Mouse (Mus musculus) heart, embryonic 13.5 days (tissue): ENCODE results near the gene Dmap1. TPM values are rescaled to one million over a fixed set of nuclear protein-coding genes. Genes with fewer than 3 reads are reported as not detected.

ENCODE experiments used
- ATAC-seq: fragments of 200-750 bp; cut with Nextera tagmentation; 2 replicates; pipeline ENCODE4 v1.8.0; 2017; ENCODE audit warnings: moderate TSS enrichment; ENCODE audit not compliant: insufficient number of reproducible peaks, low FRiP score, low TSS enrichment; ENCODE audit errors: extremely low read depth
- H3K27ac ChIP-seq: fragments of 300-500 bp; sonication (generic); replicated peaks from 2 replicates; pipeline ENCODE4 v1.5.1; 2015; ENCODE audit warnings: moderate library complexity, mild to moderate bottlenecking, inconsistent platforms
- H3K27me3 ChIP-seq: fragments of 300-500 bp; sonication (generic); replicated peaks from 2 replicates; pipeline ENCODE4 v1.6.1; 2015; ENCODE audit warnings: mild to moderate bottlenecking, inconsistent platforms
- H3K36me3 ChIP-seq: fragments of 300-500 bp; sonication (generic); 2 replicates; pipeline ENCODE4 v1.6.1; 2015; ENCODE audit warnings: mild to moderate bottlenecking, inconsistent platforms
- H3K4me1 ChIP-seq: fragments of 300-500 bp; sonication (generic); 2 replicates; pipeline ENCODE4 v1.6.1; 2015; ENCODE audit warnings: inconsistent platforms
- H3K4me2 ChIP-seq: fragments of 300-500 bp; sonication (generic); 2 replicates; pipeline ENCODE4 v1.6.1; 2015; ENCODE audit warnings: inconsistent platforms, mild to moderate bottlenecking, moderate library complexity
- H3K4me3 ChIP-seq: fragments of 300-500 bp; sonication (generic); 2 replicates; pipeline ENCODE4 v1.5.1; 2015; ENCODE audit warnings: moderate library complexity, mild to moderate bottlenecking, inconsistent platforms
- H3K9ac ChIP-seq: fragments of 300-500 bp; sonication (generic); 2 replicates; pipeline ENCODE4 v1.6.1; 2015; ENCODE audit warnings: inconsistent platforms, mild to moderate bottlenecking, moderate library complexity
- H3K9me3 ChIP-seq: fragments of 300-500 bp; sonication (generic); 2 replicates; pipeline ENCODE4 v1.6.1; 2016; ENCODE audit warnings: inconsistent platforms
- WGBS: fragments of 180-500 bp; shearing (Covaris S2); methylation state at CpG from one replicate; pipeline ENCODE4 v1.1.7; 2015; ENCODE audit warnings: mixed read lengths; 5-methylcytosine and 5-hydroxymethylcytosine counted together
- polyA plus RNA-seq: library from polyadenylated mRNA; unstranded; fragments of >200 nt; fragmentation: Nextera tagmentation; extraction: Ambion mirVana; gene quantifications from 2 replicates; pipeline ENCODE4 v1.2.1, GENCODE M21; 2015

Dmap1 gene
- polyA plus RNA-seq, 1 experiment from 2014 or later, result 42.3 TPM

DNA sequence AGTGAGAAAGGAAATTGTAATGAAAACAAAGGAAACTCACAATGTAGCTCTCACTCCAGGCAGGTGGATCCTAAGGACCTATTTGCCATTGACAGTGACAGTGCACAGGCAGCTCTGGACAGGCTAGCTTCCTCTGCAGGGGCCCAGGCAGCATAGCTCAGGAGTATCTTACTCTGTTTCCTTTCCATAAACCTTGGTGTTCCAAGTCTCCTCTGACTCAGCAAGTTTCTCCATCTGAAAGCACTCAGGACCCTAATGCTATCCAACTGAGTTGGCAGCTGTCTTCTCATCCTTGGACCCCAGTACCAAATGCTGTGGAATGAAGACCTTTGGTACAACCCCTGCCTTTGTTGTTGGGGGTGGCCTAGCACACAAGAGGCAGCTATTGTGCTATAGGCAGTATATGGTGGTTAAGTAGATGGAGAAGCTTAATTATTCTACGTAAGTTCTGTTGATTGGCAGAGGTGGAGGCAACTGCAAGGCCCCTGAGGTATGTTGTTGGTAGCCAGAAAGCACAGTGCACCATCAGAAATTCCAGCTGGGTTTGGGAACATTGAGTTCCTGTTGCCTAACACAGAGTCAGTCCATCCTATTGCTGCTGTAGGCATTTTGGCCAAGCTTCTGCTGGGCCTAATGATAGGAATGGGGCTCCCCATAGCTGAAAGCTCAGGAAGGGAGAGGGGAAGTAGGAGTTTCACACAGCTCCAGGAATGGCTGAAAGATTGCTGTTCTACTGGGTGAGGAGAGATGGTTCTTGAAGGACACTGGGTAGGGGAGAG lies 41.0 kb downstream of the Dmap1 start:
- H3K4me3 ChIP-seq, result no peak overlapping the region

GRCm38 (mm10) chr4:117636891-117637613 lies 45.0 kb downstream of the Dmap1 start:
- Histone ChIP-seq H3K4me1 (peaks cover 23% of the 10 kb centered on the region), H3K27me3 (no peaks in the 10 kb centered on the region), H3K36me3 (peaks cover 12% of the 10 kb centered on the region), H3K27ac (no peak overlapping the region), H3K4me3 (no peak overlapping the region), H3K9ac (no peak overlapping the region), H3K9me3 (no peaks in the 10 kb centered on the region), H3K4me2 (peak overlapping the region; percentile 28)
- no peak for ATAC-seq
- 65% methylated on average over 22 of the region's 22 CpGs for WGBS

More for the DNA sequence above, 41.0 kb downstream of the Dmap1 start:
- 0 out of 2 replicates have a peak overlapping the region, but pooled peaks have one; percentile 4 for H3K27ac ChIP-seq
- peaks cover 32% of the 10 kb centered on the region for H3K4me1 ChIP-seq
- H3K9ac ChIP-seq, result no peak overlapping the region
- WGBS, result 89% methylated on average over 1 of the region's 1 CpGs
- no peak overlapping the region for H3K4me2 ChIP-seq
- ATAC-seq, result no peak
- H3K36me3 ChIP-seq, result peaks cover 22% of the 10 kb centered on the region
- no peaks in the 10 kb centered on the region for H3K27me3 ChIP-seq
- H3K9me3 ChIP-seq, result no peaks in the 10 kb centered on the region

DNA sequence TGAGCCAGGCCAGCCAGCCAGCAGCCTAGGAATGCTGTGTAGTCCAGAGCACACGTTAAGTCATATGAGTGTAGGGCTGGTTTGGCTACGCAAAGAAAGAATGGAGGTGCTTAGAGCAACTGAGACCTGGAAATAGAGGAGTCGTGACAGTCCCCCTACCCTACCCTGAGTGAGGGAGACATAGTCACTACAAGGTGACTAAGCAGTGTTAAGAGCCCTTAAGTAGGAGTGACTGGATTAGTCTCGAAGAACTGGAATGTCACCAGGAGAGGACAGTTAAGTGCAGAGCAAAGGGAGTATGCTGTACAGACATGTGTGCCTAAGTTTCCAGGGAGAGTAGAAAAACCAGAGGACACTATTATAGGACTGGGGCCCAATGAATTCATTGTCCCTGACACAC lies 45.9 kb downstream of the Dmap1 start:
- no peaks in the 10 kb centered on the region for H3K9me3 ChIP-seq
- no peak overlapping the region for H3K9ac ChIP-seq
- ATAC-seq, result no peak
- H3K36me3 ChIP-seq, result peaks cover 16% of the 10 kb centered on the region
- no peak overlapping the region for H3K4me2 ChIP-seq
- H3K4me1 ChIP-seq, result peaks cover 21% of the 10 kb centered on the region
- H3K27me3 ChIP-seq, result no peaks in the 10 kb centered on the region
- H3K4me3 ChIP-seq, result no peak overlapping the region
- 41% methylated on average over 4 of the region's 4 CpGs for WGBS
- H3K27ac ChIP-seq, result no peak overlapping the region

DNA sequence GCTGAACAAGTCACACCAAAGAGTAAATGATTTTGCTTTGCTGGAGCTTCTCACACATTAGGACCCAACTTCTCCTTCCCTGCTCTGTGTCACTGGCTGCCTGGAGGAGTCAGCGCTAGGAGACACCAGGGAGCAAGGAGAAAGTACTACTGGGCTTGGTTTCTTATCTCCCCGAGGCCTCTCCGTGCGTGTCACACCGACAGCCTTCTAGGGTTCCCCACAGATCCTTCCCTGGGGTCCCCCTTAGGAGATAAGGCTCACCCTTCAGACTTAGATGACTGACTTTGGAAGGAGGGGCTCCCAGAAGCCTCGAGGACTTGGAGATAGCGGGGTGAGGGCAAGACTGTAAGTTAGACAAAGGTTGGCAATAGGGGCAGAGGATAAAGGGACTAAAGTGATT lies 47.4 kb downstream of the Dmap1 start:
- 47% methylated on average over 7 of the region's 7 CpGs for WGBS
- Histone ChIP-seq H3K4me2 (no peak overlapping the region), H3K9ac (no peak overlapping the region), H3K36me3 (peaks cover 17% of the 10 kb centered on the region), H3K27me3 (no peaks in the 10 kb centered on the region), H3K4me1 (peaks cover 33% of the 10 kb centered on the region), H3K9me3 (no peaks in the 10 kb centered on the region), H3K27ac (no peak overlapping the region), H3K4me3 (no peak overlapping the region)
- no peak for ATAC-seq

GRCm38 (mm10) chr4:117633527-117633926 lies 48.5 kb downstream of the Dmap1 start:
- no peaks in the 10 kb centered on the region for H3K9me3 ChIP-seq
- H3K9ac ChIP-seq, result no peak overlapping the region
- H3K36me3 ChIP-seq, result peaks cover 17% of the 10 kb centered on the region
- no peak for ATAC-seq
- H3K4me1 ChIP-seq, result peaks cover 42% of the 10 kb centered on the region
- no peaks in the 10 kb centered on the region for H3K27me3 ChIP-seq
- no peak overlapping the region for H3K27ac ChIP-seq
- no peak overlapping the region for H3K4me2 ChIP-seq
- H3K4me3 ChIP-seq, result no peak overlapping the region
- 70% methylated on average over 5 of the region's 5 CpGs for WGBS

GRCm38 (mm10) chr4:117630053-117630670 lies 51.9 kb downstream of the Dmap1 start:
- H3K27ac ChIP-seq, result no peak overlapping the region
- H3K4me3 ChIP-seq, result no peak overlapping the region
- H3K4me2 ChIP-seq, result no peak overlapping the region
- peaks cover 21% of the 10 kb centered on the region for H3K4me1 ChIP-seq
- peaks cover 33% of the 10 kb centered on the region for H3K36me3 ChIP-seq
- no peaks in the 10 kb centered on the region for H3K27me3 ChIP-seq
- ATAC-seq, result no peak
- H3K9ac ChIP-seq, result no peak overlapping the region
- no peaks in the 10 kb centered on the region for H3K9me3 ChIP-seq
- WGBS, result 71% methylated on average over 6 of the region's 6 CpGs

DNA sequence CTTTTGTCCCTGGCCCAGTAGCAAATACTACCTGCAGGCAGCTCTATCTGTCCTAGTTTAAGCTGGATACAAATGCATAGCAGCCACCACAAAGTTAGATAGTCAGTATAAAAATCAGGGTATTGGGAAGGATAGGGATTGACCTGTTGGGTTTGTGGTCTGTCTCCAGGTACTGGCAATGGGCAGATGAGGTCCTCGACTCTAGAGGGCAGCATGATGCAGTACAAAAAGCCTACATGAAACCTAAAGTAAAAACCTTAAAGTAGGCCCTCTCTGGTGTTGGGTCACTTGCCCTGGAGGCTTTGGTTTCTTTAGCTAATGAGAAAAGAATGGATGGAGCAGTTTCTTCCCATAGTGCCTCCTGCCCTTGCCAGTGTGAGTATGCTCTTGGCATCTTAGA lies 53.6 kb downstream of the Dmap1 start:
- Histone ChIP-seq H3K4me3 (no peak overlapping the region), H3K27ac (no peak overlapping the region), H3K4me1 (peaks cover 32% of the 10 kb centered on the region), H3K9me3 (no peaks in the 10 kb centered on the region), H3K36me3 (peaks cover 38% of the 10 kb centered on the region), H3K9ac (no peak overlapping the region), H3K4me2 (no peak overlapping the region), H3K27me3 (no peaks in the 10 kb centered on the region)
- WGBS, result 39% methylated on average over 1 of the region's 1 CpGs
- ATAC-seq, result no peak

Other genes with a start within 250 kb of the Dmap1 start
- 46.0 and 46.1 TPM in 2 replicates for gene Rnf220, start 185.2 kb downstream of the Dmap1 start, polyA plus RNA-seq
- gene Eri3, start 131.9 kb downstream of the Dmap1 start, polyA plus RNA-seq, result 102 and 108 TPM in 2 replicates
- not detected in 2 replicates for gene Gm12845, start 42.1 kb upstream of the Dmap1 start, polyA plus RNA-seq
- not detected in 2 replicates for gene Klf17, start 83.4 kb upstream of the Dmap1 start, polyA plus RNA-seq
- gene Slc6a9, start 152.2 kb upstream of the Dmap1 start, polyA plus RNA-seq, result 8.4 and 10.6 TPM in 2 replicates
- gene Ccdc24, start 190.3 kb upstream of the Dmap1 start, polyA plus RNA-seq, result 0.74 and 1.1 TPM in 2 replicates
- 13.5 and 13.9 TPM in 2 replicates for gene B4galt2, start 201.2 kb upstream of the Dmap1 start, polyA plus RNA-seq
- gene Atp6v0b, start 205.1 kb upstream of the Dmap1 start, polyA plus RNA-seq, result 188 and 220 TPM in 2 replicates
- 10.9 and 11.6 TPM in 2 replicates for gene Dph2, start 209.8 kb upstream of the Dmap1 start, polyA plus RNA-seq
- 40.3 and 41.2 TPM in 2 replicates for gene Ipo13, start 232.7 kb upstream of the Dmap1 start, polyA plus RNA-seq
- gene Artn, start 247.5 kb upstream of the Dmap1 start, polyA plus RNA-seq, result 0.66 and 0.98 TPM in 2 replicates